Mouse (Mus musculus): ENCODE data around the gene Disc1.

GRCm38 (mm10) chr8:125197341-125198002, 143.5 kb downstream of the Disc1 start:
- no peak for TF ChIP-seq POLR2A (IDR thresholded peaks at IDR 0.05; ENCODE audit: borderline replicate concordance, extremely low read depth, insufficient read depth, insufficient read length, poor library complexity, severe bottlenecking)
- no peak for TF ChIP-seq CTCF (IDR thresholded peaks at IDR 0.05; ENCODE audit: borderline replicate concordance, extremely low read depth, insufficient read depth, insufficient read length)
